Mouse (Mus musculus) C2C12 (cell line): Measurements from ENCODE around the gene Gm7324. TPM values are rescaled to one million over a fixed set of nuclear protein-coding genes. Genes with fewer than 3 reads are reported as not detected.
"Not testable (repeated sequence)": the region's sequence is repeated elsewhere in the genome, so short reads cannot be mapped to it uniquely, and the experiment has no call there.

Source experiments
- H3K27me3 ChIP-seq: one replicate; pipeline ENCODE4 v1.6.1; 2011; ENCODE audit not compliant: control insufficient read depth, insufficient read depth, insufficient read length
- H3K36me3 ChIP-seq: one replicate; pipeline ENCODE4 v1.6.1; 2011; ENCODE audit not compliant: control insufficient read depth, insufficient read depth
- H3K4me3 ChIP-seq: one replicate; pipeline ENCODE4 v1.5.1; 2011; ENCODE audit warnings: mild to moderate bottlenecking, control low read depth; ENCODE audit not compliant: poor library complexity, insufficient read depth, severe bottlenecking
- H3K79me2 ChIP-seq: one replicate; pipeline ENCODE4 v1.6.1; 2011; ENCODE audit not compliant: control insufficient read depth, insufficient read depth
- H3K79me3 ChIP-seq: one replicate; pipeline ENCODE4 v1.6.1; 2011; ENCODE audit warnings: low read depth, control low read depth
- H3ac ChIP-seq: one replicate; pipeline ENCODE3; 2011; ENCODE audit warnings: low read depth; ENCODE audit not compliant: control insufficient read depth, insufficient read length
- long read RNA-seq, 2 experiments: library from polyadenylated mRNA; unstranded; transcript quantifications; one replicate each; pipeline ENCODE4 v2.0.0; 2019 to 2020
- polyA plus RNA-seq: library from polyadenylated mRNA; unstranded; fragments of >200 nt; fragmentation: generic; extraction: Trizol; gene quantifications from one replicate; pipeline ENCODE4 v1.2.1, GENCODE M21; 2012; ENCODE audit warnings: missing spikeins

Gene Gm7324
- polyA plus RNA-seq, result 0.74 TPM
- long read RNA-seq, experiment 1, partial matches to known transcripts, result 0 of 1 reads
- long read RNA-seq, experiment 1, other reads (novel, unspliced or antisense), result 0 of 1 reads
- long read RNA-seq, experiment 2, transcript Gm7324-201 (1 exons, 1,647 nt), result major isoform, 5 of 5 reads
- long read RNA-seq, experiment 2, partial matches to known transcripts, result 0 of 5 reads
- long read RNA-seq, experiment 2, other reads (novel, unspliced or antisense), result 0 of 5 reads

DNA sequence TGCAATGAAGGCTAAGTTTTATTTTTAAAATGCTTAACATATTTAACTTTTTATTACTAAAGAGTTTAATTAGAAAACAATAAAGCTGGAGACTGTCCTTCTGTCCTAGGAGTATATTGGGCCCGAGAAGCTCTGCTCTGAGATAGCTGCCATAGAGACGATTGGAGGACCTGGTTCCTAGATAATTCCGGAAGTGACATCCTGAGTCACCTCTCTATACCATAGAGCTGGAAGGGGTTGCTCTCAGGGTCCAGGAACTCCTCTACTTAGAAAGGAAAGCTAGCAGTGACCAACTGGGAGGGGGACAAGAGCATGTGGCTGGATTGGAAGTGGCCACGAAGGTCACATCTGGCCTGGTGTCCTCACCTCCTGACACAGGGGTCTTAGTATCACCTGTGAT is at the start of gene Gm7324:
Gene Gm7324 (plus strand): TSS at position 208 of the 400 bp plus-strand sequence.
- not testable (repeated sequence) for H3ac ChIP-seq, H3K79me2 ChIP-seq, H3K27me3 ChIP-seq, H3K79me3 ChIP-seq, H3K36me3 ChIP-seq, H3K4me3 ChIP-seq

DNA sequence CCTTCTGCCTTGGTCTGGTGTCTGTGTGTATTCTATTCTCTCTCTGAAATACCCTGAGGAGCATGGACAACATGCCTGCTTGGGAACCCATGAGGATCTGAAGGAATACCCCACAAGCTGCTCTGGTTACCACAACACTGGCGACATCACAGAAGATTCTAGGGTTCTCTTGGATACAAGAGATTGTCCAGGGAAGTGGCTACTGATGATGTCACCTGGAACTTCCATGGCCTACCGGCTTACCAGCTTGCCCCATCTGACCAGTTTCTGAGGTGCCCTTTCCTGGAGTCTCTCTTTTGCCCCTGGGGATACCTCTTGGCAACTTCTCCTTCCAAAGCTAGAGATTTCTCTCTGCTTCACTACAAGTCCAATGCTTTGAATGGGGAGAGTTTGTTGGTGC is 20.5 kb upstream of the Gm7324 start, which contains the start of gene Gm8165:
Gene Gm8165 (minus strand): TSS at position 101 of the 400 bp plus-strand sequence.
- H3K27me3 ChIP-seq, H3K4me3 ChIP-seq, H3ac ChIP-seq, H3K79me2 ChIP-seq, H3K36me3 ChIP-seq, H3K79me3 ChIP-seq: not testable (repeated sequence)

DNA sequence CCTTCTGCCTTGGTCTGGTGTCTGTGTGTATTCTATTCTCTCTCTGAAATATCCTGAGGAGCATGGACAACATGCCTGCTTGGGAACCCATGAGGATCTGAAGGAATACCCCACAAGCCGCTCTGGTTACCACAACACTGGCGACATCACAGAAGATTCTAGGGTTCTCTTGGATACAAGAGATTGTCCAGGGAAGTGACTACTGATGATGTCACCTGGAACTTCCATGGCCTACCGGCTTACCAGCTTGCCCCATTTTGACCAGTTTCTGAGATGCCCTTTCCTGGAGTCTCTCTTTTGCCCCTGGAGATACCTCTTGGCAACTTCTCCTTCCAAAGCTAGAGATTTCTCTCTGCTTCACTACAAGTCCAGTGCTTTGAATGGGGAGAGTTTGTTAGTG is 29.8 kb downstream of the Gm7324 start, which contains the start of gene Gm16506:
Gene Gm16506 (minus strand): TSS at position 101 of the 400 bp plus-strand sequence.
- H3K36me3 ChIP-seq, H3K27me3 ChIP-seq, H3K79me3 ChIP-seq, H3K4me3 ChIP-seq, H3K79me2 ChIP-seq, H3ac ChIP-seq: not testable (repeated sequence)

DNA sequence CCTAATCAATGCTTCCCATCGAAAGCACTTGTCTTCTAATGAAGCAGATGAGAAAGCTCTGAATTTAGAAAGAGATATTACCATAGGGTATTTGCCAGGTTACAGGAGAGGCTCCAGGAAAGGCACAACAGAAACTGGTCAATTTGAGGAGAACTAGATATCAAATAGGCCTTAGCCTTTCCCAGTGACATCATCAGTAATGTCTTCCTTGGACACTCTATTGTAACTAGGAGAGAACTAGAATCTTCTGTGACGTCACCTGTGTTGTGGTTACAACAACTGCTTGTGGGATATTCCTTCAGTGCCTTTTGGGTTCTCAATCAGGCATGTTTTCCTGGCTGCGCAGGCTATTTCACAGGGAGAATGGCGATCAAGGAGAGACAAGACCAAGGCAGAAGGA is 49.9 kb downstream of the Gm7324 start, which contains the start of gene Gm6526:
Gene Gm6526 (plus strand): TSS at position 301 of the 400 bp plus-strand sequence.
- not testable (repeated sequence) for H3K79me3 ChIP-seq, H3ac ChIP-seq, H3K27me3 ChIP-seq, H3K79me2 ChIP-seq, H3K36me3 ChIP-seq, H3K4me3 ChIP-seq

Other genes with a start within 250 kb of the Gm7324 start
- 0.07 TPM for gene Gm5799, start 154.3 kb upstream of the Gm7324 start, polyA plus RNA-seq
- gene Gm17654, start 118.7 kb upstream of the Gm7324 start, polyA plus RNA-seq, result not detected
- not detected for gene Gm10375, start 89.8 kb upstream of the Gm7324 start, polyA plus RNA-seq
- not detected for gene Gm8165, start 20.6 kb upstream of the Gm7324 start, polyA plus RNA-seq
- gene Gm16506, start 29.7 kb downstream of the Gm7324 start, polyA plus RNA-seq, result not detected
- 0.11 TPM for gene Gm6526, start 50.0 kb downstream of the Gm7324 start, polyA plus RNA-seq
- not detected for gene Gm8180, start 86.9 kb downstream of the Gm7324 start, polyA plus RNA-seq
- not detected for gene Ear1, start 177.7 kb downstream of the Gm7324 start, polyA plus RNA-seq
- gene Ear10, start 225.7 kb downstream of the Gm7324 start, polyA plus RNA-seq, result not detected
- 1.2 TPM for gene Gm8113, start 227.6 kb downstream of the Gm7324 start, polyA plus RNA-seq